Mouse (Mus musculus): Measurements from ENCODE around the gene P3h1. TPM values are rescaled to one million over a fixed set of nuclear protein-coding genes. Genes with fewer than 3 reads are reported as not detected.
A peak's percentile ranks its signal among the peaks of the same experiment; 100 is the strongest.

P3h1 gene
- total RNA-seq, 2 experiments from 2014 or later, result 6.5 to 6.9 TPM

- intact Hi-C loops (cut with DNase I), result no loop called here
- DNase-seq (ENCODE audit: low spot score in 2 of 2), result peak; percentile 51 to 75
Measured at GRCm38 (mm10) chr4:119233256-119233901, 664 bp downstream of the P3h1 start.

- intact Hi-C loops (cut with DNase I), result no loop called here
- DNase-seq (ENCODE audit: low spot score in 2 of 2), result no peak
Measured at GRCm38 (mm10) chr4:119234348-119234747, 1.6 kb downstream of the P3h1 start.

GRCm38 (mm10) chr4:119238661-119239060 lies 5.9 kb downstream of the P3h1 start:
- intact Hi-C loops (cut with DNase I), result no loop called here

GRCm38 (mm10) chr4:119239181-119239682 lies 6.5 kb downstream of the P3h1 start:
- intact Hi-C loops (cut with DNase I), result no loop called here

More at GRCm38 (mm10) chr4:119238661-119239060, 5.9 kb downstream of the P3h1 start:
- no peak for DNase-seq (ENCODE audit: low spot score in 2 of 2)

GRCm38 (mm10) chr4:119241664-119242063 lies 8.9 kb downstream of the P3h1 start:
- DNase-seq (ENCODE audit: low spot score in 2 of 2), result peak; percentile 53 to 70
- intact Hi-C loops (cut with DNase I), result loop anchor here (10.0 kb wide), 3 partner anchors 223 to 423 kb away; partner anchors contain the start of genes Foxj3 and Frg2f1

More at GRCm38 (mm10) chr4:119239181-119239682, 6.5 kb downstream of the P3h1 start:
- peak; percentile 53 to 78 for DNase-seq (ENCODE audit: low spot score in 2 of 2)

- intact Hi-C loops (cut with DNase I), result loop anchor here (10.0 kb wide), 3 partner anchors 222 to 422 kb away; partner anchors contain the start of genes Foxj3 and Frg2f1
- no peak for DNase-seq (ENCODE audit: low spot score in 2 of 2)
Measured at GRCm38 (mm10) chr4:119242571-119242970, 9.9 kb downstream of the P3h1 start.

- peak; percentile 62 to 90 for DNase-seq (ENCODE audit: low spot score in 2 of 2)
- intact Hi-C loops (cut with DNase I), result loop anchor here (10.0 kb wide), 3 partner anchors 220 to 420 kb away; partner anchors contain the start of genes Foxj3 and Frg2f1
Measured at GRCm38 (mm10) chr4:119244468-119245240, 11.9 kb downstream of the P3h1 start.

- intact Hi-C loops (cut with DNase I), result loop anchor here (10.0 kb wide), 3 partner anchors 219 to 419 kb away; partner anchors contain the start of genes Foxj3 and Frg2f1
- peak; percentile 45 to 90 for DNase-seq (ENCODE audit: low spot score in 2 of 2)
Measured at GRCm38 (mm10) chr4:119245556-119245955, 12.8 kb downstream of the P3h1 start.

GRCm38 (mm10) chr4:119245961-119246360 lies 13.2 kb downstream of the P3h1 start:
- intact Hi-C loops (cut with DNase I), result loop anchor here (2.0 to 10.0 kb wide), 4 partner anchors 49 to 419 kb away; partner anchors contain the start of genes Foxj3, Frg2f1 and Ybx1
- DNase-seq (ENCODE audit: low spot score in 2 of 2), result peak in 1 of 2 experiments; percentile 63

- intact Hi-C loops (cut with DNase I), result loop anchor here (2.0 to 10.0 kb wide), 4 partner anchors 48 to 418 kb away; partner anchors contain the start of genes Foxj3, Frg2f1 and Ybx1
- DNase-seq (ENCODE audit: low spot score in 2 of 2), result no peak
Measured at GRCm38 (mm10) chr4:119246688-119247225, 14.0 kb downstream of the P3h1 start.

- intact Hi-C loops (cut with DNase I), result loop anchor here (2.0 to 10.0 kb wide), 4 partner anchors 47 to 417 kb away; partner anchors contain the start of genes Foxj3, Frg2f1 and Ybx1
- peak; percentile 62 to 72 for DNase-seq (ENCODE audit: low spot score in 2 of 2)
Measured at GRCm38 (mm10) chr4:119247462-119248235, 14.9 kb downstream of the P3h1 start.

GRCm38 (mm10) chr4:119248407-119248965 lies 15.8 kb downstream of the P3h1 start:
- no peak for DNase-seq (ENCODE audit: low spot score in 2 of 2)
- intact Hi-C loops (cut with DNase I), result loop anchor here (10.0 kb wide), 3 partner anchors 216 to 416 kb away; partner anchors contain the start of genes Foxj3 and Frg2f1

- intact Hi-C loops (cut with DNase I), result no loop called here
- no peak for DNase-seq (ENCODE audit: low spot score in 2 of 2)
Measured at GRCm38 (mm10) chr4:119252025-119252808, 19.5 kb downstream of the P3h1 start.

GRCm38 (mm10) chr4:119254012-119254618 lies 21.4 kb downstream of the P3h1 start:
- DNase-seq (ENCODE audit: low spot score in 2 of 2), result peak in 1 of 2 experiments; percentile 66
- intact Hi-C loops (cut with DNase I), result no loop called here

- intact Hi-C loops (cut with DNase I), result no loop called here
- DNase-seq (ENCODE audit: low spot score in 2 of 2), result no peak
Measured at GRCm38 (mm10) chr4:119255351-119255750, 22.6 kb downstream of the P3h1 start, which contains the start of gene Cldn19. Gene Cldn19, plus strand, starts transcription at chr4:119255414.

- intact Hi-C loops (cut with DNase I), result no loop called here
- no peak for DNase-seq (ENCODE audit: low spot score in 2 of 2)
Measured at GRCm38 (mm10) chr4:119257083-119257482, 24.4 kb downstream of the P3h1 start.

All from left cerebral cortex, postnatal 25 days (tissue).